Mouse (Mus musculus) heart, postnatal 14 days (tissue): ENCODE results near the gene Gatm. TPM values are rescaled to one million over a fixed set of nuclear protein-coding genes. Genes with fewer than 3 reads are reported as not detected.

Experiments
- DNase-seq, 2 experiments: peaks; one replicate each; pipeline ENCODE4 v3.0.0; 2021 to 2022
- intact Hi-C: fragments of 180-260 bp; cut with DNase I; formaldehyde crosslinking; loops from one replicate; pipeline ENCODE4 v1.15.1; 2025
- microRNA-seq, 2 experiments: library from miRNA; unstranded; fragments of <30 nt; microRNA quantifications; one replicate each; pipeline ENCODE4 v1.2.0; 2021 to 2022
- total RNA-seq, 2 experiments: library from RNA; stranded (reverse); gene quantifications; 2 replicates each; pipeline ENCODE4 v1.2.3; 2021

The Gatm gene
- total RNA-seq, 2 experiments from 2014 or later = 5.3 to 6.3 TPM

DNA sequence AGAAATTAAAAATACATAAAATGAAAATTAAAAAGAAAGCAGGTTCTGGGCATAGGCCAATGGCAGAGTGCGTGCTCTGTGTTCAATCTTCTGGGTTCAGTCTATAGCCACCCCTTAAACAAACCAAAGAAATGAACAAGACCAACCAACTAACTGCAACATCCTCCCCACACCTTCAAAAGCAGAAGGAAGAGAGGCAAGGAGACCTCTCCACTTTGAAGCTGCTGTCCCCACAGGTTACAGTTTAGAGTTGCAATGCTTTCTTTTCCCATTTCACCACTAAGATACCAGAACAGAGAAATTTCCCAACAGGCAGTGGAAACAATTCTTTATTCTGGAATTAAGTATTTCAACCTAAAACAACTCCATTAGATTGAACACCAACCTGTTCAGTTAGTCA lies 48.9 kb downstream of the Gatm start:
- no peak for DNase-seq
- intact Hi-C loops = no loop called here

DNA sequence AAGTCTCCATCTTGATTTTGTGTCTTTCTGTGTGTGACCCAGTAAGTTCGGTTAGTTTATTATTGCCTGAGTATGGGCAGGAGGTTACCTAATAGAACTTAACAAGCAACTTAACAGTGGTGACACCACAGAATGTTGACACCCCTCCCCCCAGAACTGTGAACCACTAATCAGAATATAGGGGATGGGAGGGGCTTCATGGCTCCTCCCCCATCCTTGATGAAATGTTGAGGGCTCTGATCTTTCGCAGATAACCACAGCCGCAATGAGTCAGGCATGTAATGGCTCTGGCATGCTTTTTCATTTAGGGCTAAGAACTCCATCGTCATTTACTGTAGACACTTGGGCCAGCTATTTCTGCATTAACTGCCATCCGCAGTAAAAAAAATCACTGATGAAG lies 49.9 kb downstream of the Gatm start:
- DNase-seq = no peak
- intact Hi-C loops = no loop called here

DNA sequence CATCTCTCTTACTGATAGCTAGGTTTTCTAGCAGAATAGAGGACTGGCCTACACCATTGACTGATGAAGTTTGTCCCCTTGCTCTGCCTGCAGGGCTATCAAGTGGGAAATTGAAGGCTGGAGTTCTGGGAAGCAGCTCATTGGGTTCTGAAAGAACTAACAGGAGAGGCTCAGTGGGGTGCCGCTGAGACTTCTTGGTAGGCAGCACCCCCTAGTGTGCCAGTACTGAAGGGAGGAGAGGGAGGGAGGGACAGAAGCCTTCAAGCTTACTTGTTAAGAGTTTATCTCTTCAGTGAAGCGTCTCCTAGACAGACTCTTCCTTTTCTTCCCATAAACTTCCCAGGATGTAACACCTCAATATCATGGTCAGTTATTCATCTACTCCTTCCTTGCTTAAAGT lies 52.8 kb downstream of the Gatm start:
- intact Hi-C loops = loop anchor here (1.0 to 5.0 kb wide), 3 partner anchors 177 to 366 kb away; no protein-coding TSS in a partner anchor
- peak; percentile 41 to 60 for DNase-seq

Small RNA genes lying within 50 kb of the gene (microRNA-seq; reads per million reads assigned to microRNA genes)
- 1.1 to 2.4 reads per million in 2 experiments for gene Mir147

Other genes with a start within 250 kb of the Gatm start
- gene Shf, start 242.1 kb downstream of the Gatm start, total RNA-seq = 1 to 10 TPM; 4.9 to 6.2 TPM
- gene Slc28a2, start 184.8 kb downstream of the Gatm start, total RNA-seq = 10 to 100 TPM; 27.7 to 30.3 TPM
- under 1 TPM; 0.45 to 0.78 TPM for gene Gm14085, start 126.4 kb downstream of the Gatm start, total RNA-seq
- gene AA467197, start 25.7 kb upstream of the Gatm start, total RNA-seq = under 1 TPM in 1 of 2 experiments, not detected in 1; 0.46 TPM
- gene Slc30a4, start 91.4 kb upstream of the Gatm start, total RNA-seq = 10 to 100 TPM; 10.7 to 11.4 TPM
- gene Bloc1s6, start 127.2 kb upstream of the Gatm start, total RNA-seq = 10 to 100 TPM; 16.0 to 17.3 TPM
- 10 to 100 TPM; 19.7 to 30.0 TPM for gene Sqor, start 153.9 kb upstream of the Gatm start, total RNA-seq